Mouse (Mus musculus) kidney, postnatal 0 days (tissue): ENCODE data around the gene Slc44a4. TPM values are rescaled to one million over a fixed set of nuclear protein-coding genes. Genes with fewer than 3 reads are reported as not detected.

Experiments
- ATAC-seq: fragments of 200-750 bp; cut with Nextera tagmentation; replicated peaks from 2 replicates; pipeline ENCODE4 v1.8.0; 2017; ENCODE audit warnings: low read depth, moderate number of reproducible peaks, moderate TSS enrichment, moderate library complexity; ENCODE audit not compliant: low FRiP score
- DNase-seq: peaks from one replicate; pipeline ENCODE4 v3.0.0-alpha.2; 2016; ENCODE audit warnings: low spot score
- H3K27ac ChIP-seq: fragments of 300-500 bp; sonication (generic); 2 replicates; pipeline ENCODE4 v1.5.1; 2014; ENCODE audit warnings: mild to moderate bottlenecking
- H3K27me3 ChIP-seq: fragments of 300-500 bp; sonication (generic); 2 replicates; pipeline ENCODE4 v1.6.1; 2014; ENCODE audit warnings: low read length, mixed read lengths; ENCODE audit not compliant: insufficient read depth
- H3K36me3 ChIP-seq: fragments of 300-500 bp; sonication (generic); 2 replicates; pipeline ENCODE4 v1.6.1; 2014; ENCODE audit warnings: low read length, mixed read lengths; ENCODE audit not compliant: insufficient read depth
- H3K4me1 ChIP-seq: fragments of 300-500 bp; sonication (generic); replicated peaks from 2 replicates; pipeline ENCODE4 v1.6.1; 2014; ENCODE audit warnings: antibody characterized with exemption, low read length, mixed read lengths; ENCODE audit not compliant: insufficient read depth
- H3K4me2 ChIP-seq: fragments of 300-500 bp; sonication (generic); 2 replicates; pipeline ENCODE4 v1.6.1; 2014; ENCODE audit warnings: mild to moderate bottlenecking, low read length, moderate library complexity, mixed read lengths
- H3K4me3 ChIP-seq: fragments of 300-500 bp; sonication (generic); replicated peaks from 2 replicates; pipeline ENCODE4 v1.5.1; 2014; ENCODE audit warnings: low read depth, low read length
- H3K9ac ChIP-seq: fragments of 300-500 bp; sonication (generic); 2 replicates; pipeline ENCODE4 v1.6.1; 2014; ENCODE audit warnings: low read depth, low read length
- H3K9me3 ChIP-seq: fragments of 300-500 bp; sonication (generic); replicated peaks from 2 replicates; pipeline ENCODE4 v1.6.1; 2016; ENCODE audit warnings: low read length, inconsistent platforms, mixed read lengths
- CTCF ChIP-seq: IDR thresholded peaks from 2 replicates; pipeline ENCODE4 v1.5.1; 2016; ENCODE audit warnings: antibody characterized with exemption, low read depth, mild to moderate bottlenecking, moderate library complexity
- WGBS: fragments of 180-500 bp; shearing (Covaris S2); extraction: QIAGEN DNeasy Blood & Tissue Kit; methylation state at CpG from one replicate; pipeline ENCODE4 v1.1.7; 2014; 5-methylcytosine and 5-hydroxymethylcytosine counted together
- polyA plus RNA-seq: library from polyadenylated mRNA; unstranded; fragments of >200 nt; fragmentation: Nextera tagmentation; extraction: Ambion mirVana; gene quantifications from 2 replicates; pipeline ENCODE4 v1.2.1, GENCODE M21; 2015

Gene Slc44a4
- polyA plus RNA-seq, 1 experiment from 2014 or later, result 24.2 TPM

DNA sequence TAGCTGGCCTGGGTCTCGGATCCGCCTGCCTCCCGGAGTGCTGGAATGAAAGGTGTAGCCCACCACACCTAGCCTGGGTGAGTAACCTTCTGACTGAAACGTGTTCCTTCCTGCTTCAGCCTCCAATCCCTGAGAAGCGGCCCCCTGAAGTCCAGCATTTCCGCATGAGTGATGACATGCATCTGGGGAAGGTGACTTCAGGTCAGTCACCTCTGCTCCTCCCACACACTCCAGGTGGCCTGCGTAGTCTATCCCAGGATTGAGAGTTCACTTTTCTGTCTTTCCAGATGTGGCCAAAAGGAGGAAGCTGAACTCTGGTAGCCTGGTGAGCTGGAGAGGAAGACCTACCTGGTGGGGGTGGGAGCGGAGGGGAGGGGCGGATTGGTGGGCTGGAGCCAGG lies 11.4 kb upstream of the Slc44a4 start:
- TF ChIP-seq CTCF, result no peak
- H3K27me3 ChIP-seq, result no peaks in the 10 kb centered on the region
- H3K4me3 ChIP-seq, result no peak overlapping the region
- H3K4me2 ChIP-seq, result no peak overlapping the region
- DNase-seq, result no peak
- H3K27ac ChIP-seq, result no peak overlapping the region
- no peaks in the 10 kb centered on the region for H3K9me3 ChIP-seq
- no peak overlapping the region for H3K9ac ChIP-seq
- H3K36me3 ChIP-seq, result peaks cover 58% of the 10 kb centered on the region
- WGBS, result 76% methylated on average over 9 of the region's 9 CpGs
- no peaks in the 10 kb centered on the region; the same call in 1 of the 2 replicates for H3K4me1 ChIP-seq
- ATAC-seq, result no peak

DNA sequence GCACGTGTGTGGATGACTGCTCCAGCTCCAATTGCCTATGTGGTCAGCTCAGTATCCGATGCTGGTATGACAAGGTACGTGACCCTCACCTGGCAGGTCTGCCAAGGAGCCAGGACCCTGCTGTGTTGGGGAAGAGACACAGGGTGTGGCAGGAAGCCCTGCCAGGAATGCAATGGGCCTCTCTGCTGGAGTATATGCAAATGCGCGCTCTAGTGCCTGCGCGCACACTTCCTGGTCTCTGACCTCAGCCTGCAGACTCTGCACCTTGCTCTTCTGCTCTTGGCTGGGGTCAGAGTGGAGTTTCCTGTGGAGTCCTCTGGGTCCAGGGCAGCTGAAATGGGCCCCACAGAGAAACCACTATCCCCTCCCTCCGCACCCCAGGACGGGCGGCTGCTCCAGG lies 3.3 kb upstream of the Slc44a4 start:
- no peaks in the 10 kb centered on the region for H3K9me3 ChIP-seq
- TF ChIP-seq CTCF, result no peak
- peaks cover 73% of the 10 kb centered on the region for H3K36me3 ChIP-seq
- ATAC-seq, result 0 out of 2 replicates have a peak, but pooled peaks have one; percentile 9
- no peak for DNase-seq
- H3K9ac ChIP-seq, result no peak overlapping the region
- 80% methylated on average over 10 of the region's 10 CpGs for WGBS
- no peaks in the 10 kb centered on the region for H3K27me3 ChIP-seq
- H3K4me2 ChIP-seq, result no peak overlapping the region
- no peak overlapping the region for H3K27ac ChIP-seq
- no peak overlapping the region for H3K4me3 ChIP-seq
- no peaks in the 10 kb centered on the region for H3K4me1 ChIP-seq

DNA sequence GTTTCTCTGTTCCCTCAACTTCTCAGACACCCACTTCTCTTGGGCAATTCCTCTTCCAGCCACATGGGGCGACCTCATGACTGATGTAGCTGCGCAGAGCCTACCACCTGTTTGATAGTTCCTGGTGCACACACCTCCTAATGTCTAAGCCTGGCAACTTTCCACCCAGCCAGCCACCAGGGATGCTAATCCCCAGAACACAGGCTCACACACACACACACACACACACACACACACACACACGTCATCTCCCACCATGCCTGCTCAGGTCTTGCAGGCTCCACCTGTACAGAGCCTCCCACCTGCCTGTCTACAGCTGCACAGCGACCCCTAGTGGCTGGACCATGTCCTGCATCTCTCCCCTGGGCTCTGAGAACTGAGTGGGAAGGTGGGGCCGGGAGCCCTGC lies 2.3 kb upstream of the Slc44a4 start:
- peak; percentile 37 for ATAC-seq
- TF ChIP-seq CTCF, result peak; percentile 97
- no peak overlapping the region for H3K9ac ChIP-seq
- peak; percentile 77 for DNase-seq
- H3K4me3 ChIP-seq, result no peak overlapping the region
- H3K4me2 ChIP-seq, result no peak overlapping the region
- no peaks in the 10 kb centered on the region for H3K27me3 ChIP-seq
- H3K9me3 ChIP-seq, result no peaks in the 10 kb centered on the region
- H3K36me3 ChIP-seq, result peaks cover 64% of the 10 kb centered on the region
- H3K27ac ChIP-seq, result no peak overlapping the region
- H3K4me1 ChIP-seq, result no peaks in the 10 kb centered on the region
- WGBS, result 47% methylated on average over 5 of the region's 5 CpGs

DNA sequence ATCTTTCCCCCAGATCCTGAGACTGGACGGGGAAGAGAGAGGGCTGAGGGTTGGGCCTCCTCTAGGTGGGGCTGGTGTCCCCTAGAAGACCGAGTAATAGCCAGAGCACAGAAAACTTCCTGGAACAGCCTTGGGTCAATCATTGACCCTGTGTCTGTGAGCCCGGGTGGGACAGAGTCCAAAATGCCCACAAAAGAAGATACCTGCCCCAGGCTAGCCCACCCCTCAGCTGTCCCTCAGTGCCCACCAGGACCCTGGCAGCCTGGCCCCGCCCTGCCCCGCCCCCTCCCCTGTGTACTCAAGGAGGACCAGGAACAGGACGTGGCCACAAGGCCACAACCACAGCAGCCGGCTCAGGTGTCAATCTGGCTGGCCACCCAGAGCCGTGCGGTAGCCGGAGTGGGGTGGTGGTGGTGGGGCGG lies 1.2 kb downstream of the Slc44a4 start:
- H3K9ac ChIP-seq, result 0 out of 2 replicates have a peak overlapping the region, but pooled peaks have one; percentile 32
- DNase-seq (peak; percentile 86), ATAC-seq (peak; percentile 75)
- WGBS, result 14% methylated on average over 11 of the region's 11 CpGs
- H3K4me3 ChIP-seq, result no peak overlapping the region
- no peaks in the 10 kb centered on the region for H3K27me3 ChIP-seq
- no peaks in the 10 kb centered on the region for H3K9me3 ChIP-seq
- TF ChIP-seq CTCF, result peak; percentile 68
- peak overlapping the region; percentile 75 for H3K27ac ChIP-seq
- peak overlapping the region; percentile 41; the same call in 1 of the 2 replicates for H3K4me2 ChIP-seq
- no peaks in the 10 kb centered on the region for H3K4me1 ChIP-seq
- H3K36me3 ChIP-seq, result peaks cover 30% of the 10 kb centered on the region

DNA sequence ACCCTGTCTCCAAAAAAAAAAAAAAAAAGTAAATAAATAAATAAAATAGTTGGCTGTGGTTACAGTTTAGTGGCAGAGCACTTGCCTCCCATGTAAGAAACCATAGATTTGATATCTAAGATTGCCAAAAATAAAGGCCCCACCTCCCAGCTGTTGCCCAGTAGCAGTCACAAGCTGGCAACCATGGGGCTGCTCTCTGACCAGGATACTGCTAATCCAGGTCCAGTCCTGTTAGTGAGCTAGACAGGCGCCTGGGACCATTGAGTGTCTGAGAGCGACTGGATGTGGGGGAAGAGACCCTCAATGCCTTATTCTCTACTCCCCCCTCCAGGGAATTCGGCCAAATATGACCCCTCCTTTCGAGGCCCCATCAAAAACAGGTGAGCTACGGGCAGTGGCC lies 2.0 kb downstream of the Slc44a4 start:
- H3K9me3 ChIP-seq, result no peaks in the 10 kb centered on the region
- H3K27ac ChIP-seq, result no peak overlapping the region
- WGBS, result 93% methylated on average over 5 of the region's 5 CpGs
- H3K4me2 ChIP-seq, result no peak overlapping the region
- H3K27me3 ChIP-seq, result no peaks in the 10 kb centered on the region
- DNase-seq (no peak), ATAC-seq (no peak)
- peaks cover 21% of the 10 kb centered on the region; the same call in 1 of the 2 replicates for H3K36me3 ChIP-seq
- TF ChIP-seq CTCF, result no peak
- H3K4me3 ChIP-seq, result no peak overlapping the region
- no peak overlapping the region for H3K9ac ChIP-seq
- H3K4me1 ChIP-seq, result no peaks in the 10 kb centered on the region

DNA sequence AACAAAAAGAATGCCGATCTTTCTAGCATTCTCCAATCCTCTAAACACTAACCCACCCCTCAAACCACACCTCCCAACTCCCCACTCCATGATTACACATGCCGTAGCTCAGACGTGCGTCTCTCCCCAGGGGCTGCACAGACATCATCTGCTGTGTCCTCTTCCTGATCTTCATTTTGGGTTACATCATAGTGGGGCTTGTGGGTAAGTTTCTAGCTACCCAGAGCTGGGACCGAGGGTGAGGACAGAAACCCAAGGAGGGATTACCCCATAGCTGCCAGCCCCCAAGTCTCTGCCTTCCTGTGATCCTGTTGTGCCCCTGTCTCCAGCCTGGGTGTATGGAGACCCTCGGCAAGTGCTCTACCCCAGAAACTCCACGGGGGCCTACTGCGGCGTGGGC lies 2.9 kb downstream of the Slc44a4 start:
- peaks cover 14% of the 10 kb centered on the region; the same call in 1 of the 2 replicates for H3K36me3 ChIP-seq
- H3K4me3 ChIP-seq, result no peak overlapping the region
- ATAC-seq (no peak), DNase-seq (no peak)
- no peaks in the 10 kb centered on the region for H3K9me3 ChIP-seq
- no peak overlapping the region for H3K27ac ChIP-seq
- TF ChIP-seq CTCF, result no peak
- H3K27me3 ChIP-seq, result no peaks in the 10 kb centered on the region
- no peak overlapping the region for H3K9ac ChIP-seq
- H3K4me1 ChIP-seq, result no peaks in the 10 kb centered on the region
- WGBS, result 79% methylated on average over 9 of the region's 9 CpGs
- H3K4me2 ChIP-seq, result no peak overlapping the region

DNA sequence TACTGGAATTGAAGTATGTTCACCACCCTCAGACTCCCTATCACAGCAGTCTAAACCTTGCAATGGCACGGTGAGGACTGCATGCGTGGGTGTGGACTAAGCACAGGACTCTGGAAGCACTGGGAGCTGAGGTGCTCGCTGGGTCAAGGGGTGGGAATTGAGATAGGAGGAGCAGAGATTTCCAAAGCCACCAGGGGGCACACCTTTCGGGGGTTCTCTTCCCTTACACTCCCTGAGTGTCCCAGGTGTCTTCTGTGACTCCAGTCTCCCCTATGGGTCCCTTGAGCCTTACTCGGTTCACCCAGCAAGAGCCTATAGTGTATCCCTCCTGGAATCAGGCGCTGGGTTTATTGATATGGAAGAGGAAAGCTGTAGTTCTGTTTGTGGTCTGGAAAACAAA lies 8.7 kb downstream of the Slc44a4 start:
- H3K9me3 ChIP-seq, result no peaks in the 10 kb centered on the region
- H3K4me2 ChIP-seq, result no peak overlapping the region
- DNase-seq, result peak; percentile 41
- H3K27ac ChIP-seq, result no peak overlapping the region
- WGBS, result 41% methylated on average over 6 of the region's 6 CpGs
- H3K9ac ChIP-seq, result no peak overlapping the region
- no peaks in the 10 kb centered on the region for H3K36me3 ChIP-seq
- no peak for ATAC-seq
- TF ChIP-seq CTCF, result peak; percentile 55
- no peaks in the 10 kb centered on the region for H3K27me3 ChIP-seq
- H3K4me1 ChIP-seq, result no peaks in the 10 kb centered on the region
- H3K4me3 ChIP-seq, result no peak overlapping the region
